Mouse (Mus musculus): ENCODE data around the gene Fdxacb1. TPM values are rescaled to one million over a fixed set of nuclear protein-coding genes. Genes with fewer than 3 reads are reported as not detected.

Gene Fdxacb1
- polyA plus RNA-seq, 1 experiment from 2014 or later: 6.5 TPM

- ChIA-PET POLR2A (no interaction called here), CTCF (no interaction called here)
- DNase-seq (ENCODE audit: low read depth, low spot score) (no peak), ATAC-seq (no peak)
- TF ChIP-seq CTCF (IDR thresholded peaks at IDR 0.05): no peak
- in situ Hi-C loops (cut with MboI; ENCODE audit: low pct_unique_long_range_greater_than_20kb): no loop called here
- no peaks in the 10 kb centered on the region for H3K27me3 ChIP-seq
Measured at GRCm38 (mm10) chr9:50798368-50798767, 30.3 kb downstream of the Fdxacb1 start.

- in situ Hi-C loops (cut with MboI; ENCODE audit: low pct_unique_long_range_greater_than_20kb): loop anchor here (25.0 kb wide), 1 partner anchor 486 kb away; the partner anchor contains the start of gene Colca2
- H3K27me3 ChIP-seq: no peaks in the 10 kb centered on the region
- POLR2A ChIA-PET: no interaction called here
- DNase-seq (ENCODE audit: low read depth, low spot score): peak; percentile 12
- CTCF ChIA-PET: interaction anchor here (0.5 to 1.3 kb wide), 3 partner anchors 24 to 201 kb away, joined by 3 read pairs; no protein-coding TSS in a partner anchor
- ATAC-seq: no peak
- TF ChIP-seq CTCF (IDR thresholded peaks at IDR 0.05): peak; percentile 63
Measured at GRCm38 (mm10) chr9:50800985-50801384, 32.9 kb downstream of the Fdxacb1 start.

- POLR2A ChIA-PET: interaction anchor here (0.8 kb wide), 1 partner anchor 25 kb away, joined by 4 read pairs; no protein-coding TSS in a partner anchor
- CTCF ChIA-PET: interaction anchor here (2.0 kb wide), 1 partner anchor 16 kb away, joined by 5 read pairs; no protein-coding TSS in a partner anchor
- no peak for ATAC-seq
- DNase-seq (ENCODE audit: low read depth, low spot score): no peak
- in situ Hi-C loops (cut with MboI; ENCODE audit: low pct_unique_long_range_greater_than_20kb): loop anchor here (25.0 kb wide), 1 partner anchor 484 kb away; the partner anchor contains the start of gene Colca2
- no peak for TF ChIP-seq CTCF (IDR thresholded peaks at IDR 0.05)
- no peaks in the 10 kb centered on the region for H3K27me3 ChIP-seq
Measured at GRCm38 (mm10) chr9:50803055-50803671, 35.1 kb downstream of the Fdxacb1 start.

- ChIA-PET POLR2A (no interaction called here), CTCF (no interaction called here)
- ATAC-seq: no peak
- TF ChIP-seq CTCF (IDR thresholded peaks at IDR 0.05): no peak
- in situ Hi-C loops (cut with MboI; ENCODE audit: low pct_unique_long_range_greater_than_20kb): loop anchor here (25.0 kb wide), 1 partner anchor 479 kb away; the partner anchor contains the start of gene Colca2
- DNase-seq (ENCODE audit: low read depth, low spot score): no peak
- H3K27me3 ChIP-seq: no peaks in the 10 kb centered on the region
Measured at GRCm38 (mm10) chr9:50808471-50808870, 40.4 kb downstream of the Fdxacb1 start.

GRCm38 (mm10) chr9:50809146-50809545 lies 41.1 kb downstream of the Fdxacb1 start:
- ChIA-PET POLR2A (no interaction called here), CTCF (no interaction called here)
- ATAC-seq (no peak), DNase-seq (ENCODE audit: low read depth, low spot score) (no peak)
- in situ Hi-C loops (cut with MboI; ENCODE audit: low pct_unique_long_range_greater_than_20kb): loop anchor here (25.0 kb wide), 1 partner anchor 478 kb away; the partner anchor contains the start of gene Colca2
- H3K27me3 ChIP-seq: no peaks in the 10 kb centered on the region
- no peak for TF ChIP-seq CTCF (IDR thresholded peaks at IDR 0.05)

- no peak for DNase-seq (ENCODE audit: low read depth, low spot score)
- ChIA-PET POLR2A (interaction anchor here (0.6 kb wide), 1 partner anchor 305 kb away, joined by 3 read pairs; no protein-coding TSS in a partner anchor), CTCF (no interaction called here)
- no peak for TF ChIP-seq CTCF (IDR thresholded peaks at IDR 0.05)
- H3K27me3 ChIP-seq: no peaks in the 10 kb centered on the region
- no peak for ATAC-seq
- in situ Hi-C loops (cut with MboI; ENCODE audit: low pct_unique_long_range_greater_than_20kb): loop anchor here (25.0 kb wide), 1 partner anchor 476 kb away; the partner anchor contains the start of gene Colca2
Measured at GRCm38 (mm10) chr9:50811187-50811586, 43.2 kb downstream of the Fdxacb1 start.

GRCm38 (mm10) chr9:50811746-50812145 lies 43.7 kb downstream of the Fdxacb1 start:
- ChIA-PET CTCF (no interaction called here), POLR2A (interaction anchor here (0.6 kb wide), 1 partner anchor 304 kb away, joined by 3 read pairs; no protein-coding TSS in a partner anchor)
- DNase-seq (ENCODE audit: low read depth, low spot score) (no peak), ATAC-seq (no peak)
- no peaks in the 10 kb centered on the region for H3K27me3 ChIP-seq
- in situ Hi-C loops (cut with MboI; ENCODE audit: low pct_unique_long_range_greater_than_20kb): loop anchor here (25.0 kb wide), 1 partner anchor 476 kb away; the partner anchor contains the start of gene Colca2
- TF ChIP-seq CTCF (IDR thresholded peaks at IDR 0.05): no peak

- DNase-seq (ENCODE audit: low read depth, low spot score) (no peak), ATAC-seq (no peak)
- H3K27me3 ChIP-seq: no peaks in the 10 kb centered on the region
- POLR2A ChIA-PET: no interaction called here
- in situ Hi-C loops (cut with MboI; ENCODE audit: low pct_unique_long_range_greater_than_20kb): loop anchor here (25.0 kb wide), 1 partner anchor 474 kb away; the partner anchor contains the start of gene Colca2
- no peak for TF ChIP-seq CTCF (IDR thresholded peaks at IDR 0.05)
- CTCF ChIA-PET: no interaction called here
Measured at GRCm38 (mm10) chr9:50813796-50814195, 45.8 kb downstream of the Fdxacb1 start.

- no peaks in the 10 kb centered on the region for H3K27me3 ChIP-seq
- in situ Hi-C loops (cut with MboI; ENCODE audit: low pct_unique_long_range_greater_than_20kb): loop anchor here (25.0 kb wide), 1 partner anchor 472 kb away; the partner anchor contains the start of gene Colca2
- CTCF ChIA-PET: no interaction called here
- DNase-seq (ENCODE audit: low read depth, low spot score) (no peak), ATAC-seq (no peak)
- no peak for TF ChIP-seq CTCF (IDR thresholded peaks at IDR 0.05)
- POLR2A ChIA-PET: no interaction called here
Measured at GRCm38 (mm10) chr9:50815666-50816065, 47.6 kb downstream of the Fdxacb1 start.

- ChIA-PET CTCF (no interaction called here), POLR2A (no interaction called here)
- no peaks in the 10 kb centered on the region for H3K27me3 ChIP-seq
- TF ChIP-seq CTCF (IDR thresholded peaks at IDR 0.05): no peak
- in situ Hi-C loops (cut with MboI; ENCODE audit: low pct_unique_long_range_greater_than_20kb): loop anchor here (25.0 kb wide), 1 partner anchor 471 kb away; the partner anchor contains the start of gene Colca2
- no peak for DNase-seq (ENCODE audit: low read depth, low spot score)
- no peak for ATAC-seq
Measured at GRCm38 (mm10) chr9:50816512-50816911, 48.5 kb downstream of the Fdxacb1 start.

- ChIA-PET CTCF (no interaction called here), POLR2A (no interaction called here)
- no peak for TF ChIP-seq CTCF (IDR thresholded peaks at IDR 0.05)
- ATAC-seq: no peak
- DNase-seq (ENCODE audit: low read depth, low spot score): no peak
- H3K27me3 ChIP-seq: no peaks in the 10 kb centered on the region
- in situ Hi-C loops (cut with MboI; ENCODE audit: low pct_unique_long_range_greater_than_20kb): loop anchor here (25.0 kb wide), 1 partner anchor 469 kb away; the partner anchor contains the start of gene Colca2
Measured at GRCm38 (mm10) chr9:50818050-50818449, 50.0 kb downstream of the Fdxacb1 start.
